Mouse (Mus musculus) CH12.LX (cell line): Measurements from ENCODE around the gene Pkd1l2. TPM values are rescaled to one million over a fixed set of nuclear protein-coding genes. Genes with fewer than 3 reads are reported as not detected.

Experiments used
- DNase-seq: peaks from one replicate; pipeline ENCODE4 v3.0.0-alpha.2; 2013; ENCODE audit errors: extremely low read depth
- H3K27ac ChIP-seq: 2 replicates; pipeline ENCODE4 v1.5.1; 2012; ENCODE audit warnings: low read depth, mild to moderate bottlenecking, control low read depth, moderate library complexity; ENCODE audit not compliant: insufficient read depth
- H3K27me3 ChIP-seq: replicated peaks from 2 replicates; pipeline ENCODE3; 2012; ENCODE audit warnings: inconsistent platforms
- H3K36me3 ChIP-seq, 2 experiments: replicated peaks in 1 of 2; 2 replicates each; pipeline versions ENCODE3 to v1.6.1; 2012; ENCODE audit warnings: inconsistent platforms in 1 of 2, low read length in 1 of 2, mild to moderate bottlenecking in 1 of 2, mixed read lengths in 1 of 2, moderate library complexity in 1 of 2; ENCODE audit not compliant: control insufficient read depth in 1 of 2, insufficient read depth in 1 of 2
- H3K4me1 ChIP-seq, 2 experiments: 2 replicates each; pipeline ENCODE4 v1.6.1; 2012; ENCODE audit warnings: inconsistent platforms in 1 of 2, moderate library complexity in 1 of 2; ENCODE audit not compliant: insufficient read depth in 2 of 2, control insufficient read depth in 1 of 2
- H3K4me2 ChIP-seq: 2 replicates; pipeline ENCODE4 v1.6.1; 2012; ENCODE audit warnings: low read depth, mild to moderate bottlenecking, control low read depth; ENCODE audit not compliant: poor library complexity, insufficient read depth, severe bottlenecking
- H3K4me3 ChIP-seq, 3 experiments: fragments of 150-350 bp in 1 of 3; sonication (generic) in 1 of 3; replicated peaks in 1 of 3; 2 replicates each; pipeline versions ENCODE3 to v1.5.1; 2011 to 2012; ENCODE audit warnings: low read depth in 2 of 3, low read length in 2 of 3, mild to moderate bottlenecking in 2 of 3, moderate library complexity in 2 of 3, control low read depth in 1 of 3, improper control_type of control experiment in 1 of 3, inconsistent platforms in 1 of 3, mixed read lengths in 1 of 3; ENCODE audit not compliant: poor library complexity in 1 of 3
- H3K79me2 ChIP-seq: replicated peaks from 2 replicates; pipeline ENCODE4 v1.6.1; 2012; ENCODE audit warnings: mild to moderate bottlenecking, moderate library complexity; ENCODE audit not compliant: control insufficient read depth, poor library complexity, insufficient read depth, severe bottlenecking; ENCODE audit errors: extremely low read depth
- H3K9ac ChIP-seq: 2 replicates; pipeline ENCODE4 v1.6.1; 2012; ENCODE audit warnings: low read depth, mild to moderate bottlenecking, control low read depth, moderate library complexity; ENCODE audit not compliant: insufficient read depth
- H3K9me3 ChIP-seq: replicated peaks from 2 replicates; pipeline ENCODE3; 2012; ENCODE audit warnings: low read length, inconsistent platforms, mixed read lengths
- BHLHE40 ChIP-seq: IDR thresholded peaks from 2 replicates; pipeline ENCODE4 v1.6.1; 2011; ENCODE audit warnings: mild to moderate bottlenecking, low read depth, low read length, improper control_type of control experiment
- CTCF ChIP-seq, 2 experiments: IDR thresholded peaks in 1 of 2; conservative IDR thresholded peaks in 1 of 2; 2 replicates each; pipeline ENCODE4 v1.5.1; 2011 to 2012; ENCODE audit warnings: low read depth in 2 of 2, low read length in 2 of 2, improper control_type of control experiment in 1 of 2, inconsistent platforms in 1 of 2, mild to moderate bottlenecking in 1 of 2, moderate library complexity in 1 of 2
- ELF1 ChIP-seq: IDR thresholded peaks from 2 replicates; pipeline ENCODE4 v1.6.1; 2014; ENCODE audit warnings: low read depth, mild to moderate bottlenecking, inconsistent platforms, low read length, improper control_type of control experiment
- EP300 ChIP-seq: IDR thresholded peaks from 2 replicates; pipeline ENCODE4 v1.6.1; 2011; ENCODE audit warnings: low read length, improper control_type of control experiment
- ETS1 ChIP-seq: conservative IDR thresholded peaks from 2 replicates; pipeline ENCODE4 v1.6.1; 2012; ENCODE audit warnings: low read depth, mild to moderate bottlenecking, inconsistent platforms, low read length, improper control_type of control experiment, moderate library complexity
- IRF4 ChIP-seq: IDR thresholded peaks from 2 replicates; pipeline ENCODE4 v1.6.1; 2014; ENCODE audit warnings: low read depth, mild to moderate bottlenecking, inconsistent platforms, low read length, improper control_type of control experiment
- JUND ChIP-seq: conservative IDR thresholded peaks from 2 replicates; pipeline ENCODE4 v1.6.1; 2011; ENCODE audit warnings: low read depth, low read length, improper control_type of control experiment
- KAT2A ChIP-seq: IDR thresholded peaks from 2 replicates; pipeline ENCODE4 v1.6.1; 2012; ENCODE audit warnings: low read length, improper control_type of control experiment, inconsistent platforms; ENCODE audit not compliant: insufficient replicate concordance
- MAFK ChIP-seq: IDR thresholded peaks from 2 replicates; pipeline ENCODE4 v1.6.1; 2011; ENCODE audit warnings: low read length, improper control_type of control experiment; ENCODE audit not compliant: insufficient replicate concordance
- MXI1 ChIP-seq: IDR thresholded peaks from 2 replicates; pipeline ENCODE4 v1.6.1; 2011; ENCODE audit warnings: mild to moderate bottlenecking, low read depth, low read length, improper control_type of control experiment
- MYC ChIP-seq: IDR thresholded peaks from 2 replicates; pipeline ENCODE4 v1.6.1; 2011; ENCODE audit warnings: low read depth, mild to moderate bottlenecking, improper control_type of control experiment, low read length
- NELFE ChIP-seq: IDR thresholded peaks from 2 replicates; pipeline ENCODE4 v1.6.1; 2011; ENCODE audit warnings: low read depth, low read length, improper control_type of control experiment
- NRF1 ChIP-seq: IDR thresholded peaks from 2 replicates; pipeline ENCODE4 v1.6.1; 2014; ENCODE audit warnings: low read depth, mild to moderate bottlenecking, inconsistent platforms, low read length, improper control_type of control experiment, moderate library complexity
- POLR2AphosphoS2 ChIP-seq: IDR thresholded peaks from 2 replicates; pipeline ENCODE4 v1.6.1; 2011; ENCODE audit warnings: low read depth, low read length, improper control_type of control experiment
- RAD21 ChIP-seq: IDR thresholded peaks from 2 replicates; pipeline ENCODE4 v1.6.1; 2011; ENCODE audit warnings: low read depth, mild to moderate bottlenecking, low read length, improper control_type of control experiment, moderate library complexity
- SIN3A ChIP-seq: IDR thresholded peaks from 2 replicates; pipeline ENCODE4 v1.6.1; 2012; ENCODE audit warnings: low read length, improper control_type of control experiment, inconsistent platforms
- SMC3 ChIP-seq: IDR thresholded peaks from 2 replicates; pipeline ENCODE4 v1.6.1; 2011; ENCODE audit warnings: low read depth, low read length, improper control_type of control experiment
- UBTF ChIP-seq: IDR thresholded peaks from 2 replicates; pipeline ENCODE4 v1.6.1; 2012; ENCODE audit warnings: low read depth, mild to moderate bottlenecking, inconsistent platforms, low read length, improper control_type of control experiment, moderate library complexity
- USF2 ChIP-seq: conservative IDR thresholded peaks from 2 replicates; pipeline ENCODE4 v1.6.1; 2011; ENCODE audit warnings: low read depth, low read length, improper control_type of control experiment
- ZMIZ1 ChIP-seq: IDR thresholded peaks from 2 replicates; pipeline ENCODE4 v1.6.1; 2012; ENCODE audit warnings: low read depth, mild to moderate bottlenecking, inconsistent platforms, low read length, improper control_type of control experiment
- ZNF384 ChIP-seq: IDR thresholded peaks from 2 replicates; pipeline ENCODE4 v1.6.1; 2012; ENCODE audit warnings: low read depth, low read length, improper control_type of control experiment, inconsistent platforms
- dilution Hi-C: fragments of 300-500 bp; cut with MboI; formaldehyde crosslinking; loops from 2 replicates; pipeline ENCODE4 v1.14.3; 2020; ENCODE audit warnings: low sequenced_read_pairs; ENCODE audit not compliant: extremely low pct_unique_long_range_greater_than_20kb, extremely low pct_ligation_motif_present
- in situ Hi-C: fragments of 300-500 bp; cut with MboI; formaldehyde crosslinking; loops from 3 replicates; pipeline ENCODE4 v1.14.3; 2019; ENCODE audit warnings: low sequenced_read_pairs, low pct_ligation_motif_present, low pct_unique_long_range_greater_than_20kb, mixed read lengths
- polyA plus RNA-seq: library from polyadenylated mRNA; unstranded; fragments of >175 nt; gene quantifications from 2 replicates; pipeline ENCODE4 v1.2.1, GENCODE M21; 2012; ENCODE audit warnings: low read depth; ENCODE audit not compliant: insufficient read length
- total RNA-seq, 2 experiments: library from RNA; depleted of rRNA; stranded (reverse); fragments of 300-350 nt in 1 of 2; fragments of >200 nt in 1 of 2; gene quantifications; 2 replicates each; pipeline ENCODE4 v1.2.3; 2012 to 2014

Pkd1l2 gene
- total and polyA plus RNA-seq, 3 experiments = 0.06 TPM; not detected in 2

DNA sequence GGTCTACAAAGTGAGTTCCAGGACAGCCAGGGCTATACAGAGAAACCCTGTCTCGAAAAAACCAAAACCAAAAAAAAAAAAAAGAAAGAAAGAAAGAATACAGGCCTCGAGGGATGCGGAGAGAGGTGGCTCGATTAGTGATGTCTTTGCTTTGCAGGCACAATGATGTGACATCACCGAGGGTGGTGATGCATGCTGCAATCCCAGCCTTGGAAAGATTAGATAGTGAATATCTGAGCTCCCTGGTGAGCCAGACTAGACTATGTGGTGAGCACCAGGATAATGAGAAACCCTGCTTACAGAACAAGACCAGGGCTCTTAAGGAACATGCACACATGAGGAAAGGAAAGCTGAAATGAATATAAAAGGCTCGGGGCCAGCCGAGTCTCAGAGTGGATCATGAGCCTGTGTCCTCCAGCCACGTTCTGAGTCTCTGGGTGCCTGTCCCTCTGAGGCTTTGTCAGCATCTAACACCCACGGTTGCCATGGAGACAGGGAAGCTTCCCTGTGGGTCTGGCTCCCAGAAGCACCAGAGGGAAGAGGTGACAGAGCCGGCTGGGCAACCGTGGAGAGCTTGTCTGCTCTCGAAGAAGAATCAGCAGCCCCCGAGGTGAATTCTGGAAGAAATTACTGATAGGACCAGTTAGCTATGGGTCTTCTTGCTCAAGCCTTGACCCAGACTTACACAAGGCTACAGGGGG, 20.9 kb downstream of the Pkd1l2 start:
- Histone ChIP-seq H3K9ac (no peak overlapping the region), H3K27ac (no peak overlapping the region), H3K79me2 (no peaks in the 10 kb centered on the region), H3K4me3 (no peak overlapping the region), H3K4me2 (no peak overlapping the region), H3K36me3 (no peaks in the 10 kb centered on the region), H3K9me3 (peaks cover 5% of the 10 kb centered on the region), H3K4me1 (no peaks in the 10 kb centered on the region), H3K27me3 (peaks cover 37% of the 10 kb centered on the region)
- in situ Hi-C loops (no loop called here), dilution Hi-C loops (no loop called here)
- no peak for TF ChIP-seq KAT2A
- TF ChIP-seq MAFK = no peak
- TF ChIP-seq ELF1 = no peak
- no peak for TF ChIP-seq SMC3
- TF ChIP-seq IRF4 = no peak
- TF ChIP-seq ZNF384 = no peak
- TF ChIP-seq POLR2AphosphoS2 = no peak
- no peak for TF ChIP-seq NRF1
- no peak for TF ChIP-seq RAD21
- TF ChIP-seq UBTF = no peak
- TF ChIP-seq USF2 = no peak
- TF ChIP-seq MXI1 = no peak
- TF ChIP-seq MYC = no peak
- no peak for TF ChIP-seq BHLHE40
- TF ChIP-seq EP300 = no peak
- TF ChIP-seq ETS1 = no peak
- no peak for TF ChIP-seq NELFE
- no peak for DNase-seq

DNA sequence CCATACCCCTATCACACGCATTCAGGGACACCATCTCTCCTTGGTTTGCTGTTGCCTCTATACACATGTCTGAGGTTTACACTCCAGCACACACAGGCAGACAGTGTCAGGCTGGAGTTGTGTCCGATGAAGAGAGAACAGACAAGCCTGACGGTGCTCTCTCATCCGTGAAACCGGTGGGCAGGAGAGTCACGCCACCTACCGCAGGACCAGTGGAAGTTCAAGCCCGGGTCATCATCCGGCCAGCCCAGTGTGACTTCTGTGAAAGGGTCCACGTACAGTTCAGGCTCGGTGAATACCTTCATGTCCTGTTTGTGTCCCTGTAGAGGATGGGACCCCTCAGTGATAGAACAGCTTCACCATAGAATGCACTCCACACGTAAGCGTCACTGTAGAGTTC, 21.9 kb downstream of the Pkd1l2 start:
- Histone ChIP-seq H3K9ac (no peak overlapping the region), H3K79me2 (no peaks in the 10 kb centered on the region), H3K36me3 (no peaks in the 10 kb centered on the region), H3K27me3 (peaks cover 36% of the 10 kb centered on the region), H3K4me3 (no peak overlapping the region), H3K4me2 (no peak overlapping the region), H3K9me3 (peaks cover 5% of the 10 kb centered on the region), H3K4me1 (no peaks in the 10 kb centered on the region; a peak in 1 of 4 replicates), H3K27ac (no peak overlapping the region)
- in situ Hi-C loops = no loop called here
- DNase-seq = no peak
- dilution Hi-C loops = no loop called here
- peak in 1 of 2 experiments; percentile 17; a peak in 1 of 4 replicates for TF ChIP-seq CTCF (conservative IDR thresholded peaks at IDR 0.05 in 1 of 2, IDR thresholded peaks at IDR 0.05 in 1 of 2; ENCODE audit: low read depth in 2 of 2, low read length in 2 of 2)
- no peak for TF ChIP-seq ZMIZ1
- TF ChIP-seq SIN3A = no peak
- no peak for TF ChIP-seq JUND
- TF ChIP-seq MYC = no peak
